Mouse (Mus musculus) G1E-ER4 (cell line): Measurements from ENCODE around the gene Tnpo1. TPM values are rescaled to one million over a fixed set of nuclear protein-coding genes. Genes with fewer than 3 reads are reported as not detected.

Experiments used
- GATA1 ChIP-seq: IDR thresholded peaks from one replicate; pipeline ENCODE4 v1.8.0; 2012; ENCODE audit warnings: low read length, inconsistent platforms
- polyA plus RNA-seq: library from polyadenylated mRNA; stranded (reverse); fragments of >175 nt; gene quantifications from 2 replicates; pipeline ENCODE4 v1.2.3, GENCODE M21; 2012

Gene Tnpo1
- polyA plus RNA-seq, 1 experiment, result 12.4 TPM

GRCm38 (mm10) chr13:98942360-98942759, 16.2 kb upstream of the Tnpo1 start:
- no peak for TF ChIP-seq GATA1

GRCm38 (mm10) chr13:98941829-98942343, 15.7 kb upstream of the Tnpo1 start:
- TF ChIP-seq GATA1, result no peak

- no peak for TF ChIP-seq GATA1
Measured at GRCm38 (mm10) chr13:98937108-98937507, 10.9 kb upstream of the Tnpo1 start.

- TF ChIP-seq GATA1, result no peak
Measured at GRCm38 (mm10) chr13:98928908-98929307, 2.7 kb upstream of the Tnpo1 start.

GRCm38 (mm10) chr13:98926958-98927242, 716 bp upstream of the Tnpo1 start:
- no peak for TF ChIP-seq GATA1

GRCm38 (mm10) chr13:98925486-98926212, 535 bp downstream of the Tnpo1 start:
- TF ChIP-seq GATA1, result no peak

- TF ChIP-seq GATA1, result no peak
Measured at GRCm38 (mm10) chr13:98924897-98925485, 1.2 kb downstream of the Tnpo1 start.

- no peak for TF ChIP-seq GATA1
Measured at GRCm38 (mm10) chr13:98922806-98923205, 3.4 kb downstream of the Tnpo1 start.

GRCm38 (mm10) chr13:98921276-98921675, 4.9 kb downstream of the Tnpo1 start:
- no peak for TF ChIP-seq GATA1

GRCm38 (mm10) chr13:98920300-98920699, 5.9 kb downstream of the Tnpo1 start:
- no peak for TF ChIP-seq GATA1

GRCm38 (mm10) chr13:98919695-98920094, 6.5 kb downstream of the Tnpo1 start:
- TF ChIP-seq GATA1, result no peak

- no peak for TF ChIP-seq GATA1
Measured at GRCm38 (mm10) chr13:98917851-98918250, 8.3 kb downstream of the Tnpo1 start.

- no peak for TF ChIP-seq GATA1
Measured at GRCm38 (mm10) chr13:98915591-98915990, 10.6 kb downstream of the Tnpo1 start.

GRCm38 (mm10) chr13:98914844-98915212, 11.4 kb downstream of the Tnpo1 start:
- TF ChIP-seq GATA1, result no peak

GRCm38 (mm10) chr13:98914010-98914843, 12.0 kb downstream of the Tnpo1 start:
- no peak for TF ChIP-seq GATA1

GRCm38 (mm10) chr13:98913196-98913595, 13.0 kb downstream of the Tnpo1 start:
- no peak for TF ChIP-seq GATA1

- TF ChIP-seq GATA1, result no peak
Measured at GRCm38 (mm10) chr13:98912602-98913001, 13.6 kb downstream of the Tnpo1 start.

- TF ChIP-seq GATA1, result no peak
Measured at GRCm38 (mm10) chr13:98910801-98911200, 15.4 kb downstream of the Tnpo1 start.
